Mouse (Mus musculus): ENCODE measurements around the gene Ttc21a. TPM values are rescaled to one million over a fixed set of nuclear protein-coding genes. Genes with fewer than 3 reads are reported as not detected.

The Ttc21a gene
- polyA plus RNA-seq, 1 experiment from 2014 or later: 0.45 TPM

GRCm38 (mm10) chr9:119948804-119949203 is 11.4 kb downstream of the Ttc21a start:
- Histone ChIP-seq H3K4me1 (ENCODE audit: control insufficient read depth, insufficient read depth, low read length) (no peaks in the 10 kb centered on the region), H3K27ac (replicated peaks; ENCODE audit: low read depth, low read length) (no peak overlapping the region), H3K4me2 (ENCODE audit: low read length) (no peak overlapping the region), H3K9ac (replicated peaks; ENCODE audit: low read length) (no peak overlapping the region), H3K36me3 (ENCODE audit: control insufficient read depth, insufficient read depth, low read length) (no peaks in the 10 kb centered on the region), H3K27me3 (ENCODE audit: control insufficient read depth, insufficient read depth, low read length) (no peaks in the 10 kb centered on the region), H3K9me3 (ENCODE audit: control insufficient read depth, low read length) (no peaks in the 10 kb centered on the region), H3K4me3 (replicated peaks; ENCODE audit: low read depth, low read length) (no peak overlapping the region)
- WGBS: 52% methylated on average over 3 of the region's 3 CpGs
- ATAC-seq (ENCODE audit: low FRiP score, low TSS enrichment): no peak
- no peak for DNase-seq

DNA sequence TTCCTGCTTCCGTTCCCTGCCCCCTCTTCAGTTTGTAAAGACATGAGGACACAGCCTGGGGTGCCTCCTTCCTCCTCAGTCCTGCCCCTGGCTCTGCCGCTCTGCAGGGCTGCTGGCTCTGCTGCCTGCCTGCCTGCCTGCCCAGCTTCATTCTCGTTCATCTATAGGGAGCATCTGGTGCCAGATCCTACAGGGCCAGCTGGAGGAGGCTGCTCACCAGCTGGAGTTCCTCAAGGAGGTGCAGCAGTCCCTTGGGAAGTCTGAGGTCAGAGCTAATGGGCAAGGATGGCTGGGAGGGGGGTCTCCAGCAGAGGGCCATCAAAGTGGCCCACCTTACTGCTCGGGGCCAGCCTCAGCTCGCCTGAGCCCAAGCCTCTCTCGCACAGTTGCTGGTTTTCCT is 13.0 kb downstream of the Ttc21a start:
- H3K36me3 ChIP-seq (ENCODE audit: control insufficient read depth, insufficient read depth, low read length): no peaks in the 10 kb centered on the region
- no peaks in the 10 kb centered on the region for H3K9me3 ChIP-seq (ENCODE audit: control insufficient read depth, low read length)
- no peak overlapping the region for H3K4me3 ChIP-seq (replicated peaks; ENCODE audit: low read depth, low read length)
- H3K9ac ChIP-seq (replicated peaks; ENCODE audit: low read length): no peak overlapping the region
- H3K4me1 ChIP-seq (ENCODE audit: control insufficient read depth, insufficient read depth, low read length): no peaks in the 10 kb centered on the region
- H3K27me3 ChIP-seq (ENCODE audit: control insufficient read depth, insufficient read depth, low read length): no peaks in the 10 kb centered on the region
- DNase-seq (no peak), ATAC-seq (ENCODE audit: low FRiP score, low TSS enrichment) (no peak)
- no peak overlapping the region for H3K4me2 ChIP-seq (ENCODE audit: low read length)
- 51% methylated on average over 6 of the region's 6 CpGs for WGBS
- no peak overlapping the region for H3K27ac ChIP-seq (replicated peaks; ENCODE audit: low read depth, low read length)

DNA sequence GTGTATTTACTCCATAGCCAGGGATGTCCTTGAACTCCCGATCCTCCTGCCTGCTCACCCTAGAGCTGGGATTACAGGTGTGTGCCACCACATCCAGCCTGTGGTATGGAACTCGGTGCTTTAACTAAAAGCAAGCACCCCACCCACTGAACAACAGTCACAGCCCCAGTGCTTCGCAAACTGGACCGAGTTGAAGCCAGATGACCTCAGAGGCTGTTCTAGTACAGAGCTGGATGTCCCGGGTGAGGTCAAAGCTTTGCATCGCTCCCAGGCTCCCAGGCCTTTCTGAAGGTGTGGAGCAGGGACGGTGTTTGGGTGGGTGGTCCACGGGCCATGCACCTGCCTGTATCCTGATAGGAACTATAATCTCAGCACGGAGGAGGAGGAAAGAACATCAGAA is 14.0 kb downstream of the Ttc21a start:
- WGBS: 89% methylated on average over 9 of the region's 9 CpGs
- H3K4me3 ChIP-seq (replicated peaks; ENCODE audit: low read depth, low read length): no peak overlapping the region
- no peaks in the 10 kb centered on the region for H3K9me3 ChIP-seq (ENCODE audit: control insufficient read depth, low read length)
- H3K9ac ChIP-seq (replicated peaks; ENCODE audit: low read length): no peak overlapping the region
- DNase-seq: no peak
- H3K27ac ChIP-seq (replicated peaks; ENCODE audit: low read depth, low read length): no peak overlapping the region
- H3K27me3 ChIP-seq (ENCODE audit: control insufficient read depth, insufficient read depth, low read length): no peaks in the 10 kb centered on the region
- H3K36me3 ChIP-seq (ENCODE audit: control insufficient read depth, insufficient read depth, low read length): no peaks in the 10 kb centered on the region
- ATAC-seq (ENCODE audit: low FRiP score, low TSS enrichment): no peak
- no peaks in the 10 kb centered on the region for H3K4me1 ChIP-seq (ENCODE audit: control insufficient read depth, insufficient read depth, low read length)
- no peak overlapping the region for H3K4me2 ChIP-seq (ENCODE audit: low read length)

- no peak for DNase-seq
- ATAC-seq (ENCODE audit: low FRiP score, low TSS enrichment): no peak
- H3K9ac ChIP-seq (replicated peaks; ENCODE audit: low read length): no peak overlapping the region
- 81% methylated on average over 9 of the region's 9 CpGs for WGBS
- no peak overlapping the region for H3K4me3 ChIP-seq (replicated peaks; ENCODE audit: low read depth, low read length)
- H3K4me1 ChIP-seq (ENCODE audit: control insufficient read depth, insufficient read depth, low read length): no peaks in the 10 kb centered on the region
- no peaks in the 10 kb centered on the region for H3K9me3 ChIP-seq (ENCODE audit: control insufficient read depth, low read length)
- no peaks in the 10 kb centered on the region; the same call in 1 of the 2 replicates for H3K27me3 ChIP-seq (ENCODE audit: control insufficient read depth, insufficient read depth, low read length)
- no peak overlapping the region for H3K4me2 ChIP-seq (ENCODE audit: low read length)
- H3K36me3 ChIP-seq (ENCODE audit: control insufficient read depth, insufficient read depth, low read length): no peaks in the 10 kb centered on the region
- H3K27ac ChIP-seq (replicated peaks; ENCODE audit: low read depth, low read length): no peak overlapping the region
Measured at GRCm38 (mm10) chr9:119958835-119959234, 21.4 kb downstream of the Ttc21a start.

DNA sequence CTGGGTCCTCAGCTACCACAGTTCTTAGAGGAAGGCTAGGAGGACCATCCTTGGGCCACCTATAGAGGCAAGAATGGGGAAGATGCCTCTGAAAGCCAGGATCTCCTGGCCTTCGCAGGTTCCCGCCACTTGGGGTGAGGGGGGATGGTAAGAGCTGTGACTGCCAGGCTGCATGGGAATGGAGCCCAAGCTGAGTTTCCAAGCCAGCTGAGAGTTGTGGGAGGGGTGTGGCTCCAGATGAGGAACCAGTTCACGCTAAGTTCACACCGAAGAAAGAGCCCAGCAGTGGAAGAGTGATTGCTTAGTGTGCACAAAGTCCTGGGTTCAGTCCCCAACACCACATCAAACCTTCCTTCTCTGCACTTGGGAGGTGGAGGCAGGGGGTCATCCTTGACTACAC is 24.8 kb downstream of the Ttc21a start:
- Histone ChIP-seq H3K9me3 (ENCODE audit: control insufficient read depth, low read length) (no peaks in the 10 kb centered on the region), H3K27ac (replicated peaks; ENCODE audit: low read depth, low read length) (no peak overlapping the region), H3K27me3 (ENCODE audit: control insufficient read depth, insufficient read depth, low read length) (no peaks in the 10 kb centered on the region; the same call in 1 of the 2 replicates), H3K4me1 (ENCODE audit: control insufficient read depth, insufficient read depth, low read length) (no peaks in the 10 kb centered on the region), H3K36me3 (ENCODE audit: control insufficient read depth, insufficient read depth, low read length) (no peaks in the 10 kb centered on the region), H3K4me2 (ENCODE audit: low read length) (no peak overlapping the region), H3K4me3 (replicated peaks; ENCODE audit: low read depth, low read length) (no peak overlapping the region), H3K9ac (replicated peaks; ENCODE audit: low read length) (no peak overlapping the region)
- ATAC-seq (ENCODE audit: low FRiP score, low TSS enrichment) (no peak), DNase-seq (no peak)
- WGBS: 79% methylated on average over 4 of the region's 4 CpGs

GRCm38 (mm10) chr9:119962987-119963667 is 25.7 kb downstream of the Ttc21a start:
- Histone ChIP-seq H3K9me3 (ENCODE audit: control insufficient read depth, low read length) (no peaks in the 10 kb centered on the region), H3K4me2 (ENCODE audit: low read length) (no peak overlapping the region; the same call in 1 of the 2 replicates), H3K4me1 (ENCODE audit: control insufficient read depth, insufficient read depth, low read length) (no peaks in the 10 kb centered on the region), H3K27me3 (ENCODE audit: control insufficient read depth, insufficient read depth, low read length) (no peaks in the 10 kb centered on the region; the same call in 1 of the 2 replicates), H3K4me3 (replicated peaks; ENCODE audit: low read depth, low read length) (no peak overlapping the region), H3K36me3 (ENCODE audit: control insufficient read depth, insufficient read depth, low read length) (no peaks in the 10 kb centered on the region), H3K27ac (replicated peaks; ENCODE audit: low read depth, low read length) (no peak overlapping the region), H3K9ac (replicated peaks; ENCODE audit: low read length) (no peak overlapping the region)
- 12% methylated on average over 21 of the region's 21 CpGs for WGBS
- DNase-seq (peak; percentile 69), ATAC-seq (ENCODE audit: low FRiP score, low TSS enrichment) (no peak)

DNA sequence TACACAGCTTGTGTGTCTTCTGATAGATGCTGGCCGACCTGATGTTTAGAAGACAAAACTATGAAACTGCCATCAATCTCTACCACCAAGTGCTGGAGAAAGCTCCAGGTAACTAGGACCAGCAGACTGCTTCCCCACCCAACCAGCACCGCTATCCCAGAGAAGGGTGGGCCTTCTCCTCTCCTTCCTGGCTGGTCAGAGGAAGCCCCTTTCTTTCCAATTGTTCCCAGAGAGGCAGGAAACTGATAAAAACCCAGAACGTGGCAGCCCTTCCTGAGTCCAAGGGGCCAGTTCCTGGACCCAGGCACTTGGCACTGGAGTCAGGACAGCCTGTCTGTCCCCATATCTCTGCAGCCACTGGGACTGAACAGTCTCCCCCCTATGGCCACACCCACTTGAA is 26.8 kb downstream of the Ttc21a start:
- no peaks in the 10 kb centered on the region for H3K4me1 ChIP-seq (ENCODE audit: control insufficient read depth, insufficient read depth, low read length)
- H3K9me3 ChIP-seq (ENCODE audit: control insufficient read depth, low read length): no peaks in the 10 kb centered on the region
- no peak overlapping the region for H3K4me2 ChIP-seq (ENCODE audit: low read length)
- DNase-seq (no peak), ATAC-seq (ENCODE audit: low FRiP score, low TSS enrichment) (no peak)
- H3K9ac ChIP-seq (replicated peaks; ENCODE audit: low read length): no peak overlapping the region
- no peaks in the 10 kb centered on the region; the same call in 1 of the 2 replicates for H3K27me3 ChIP-seq (ENCODE audit: control insufficient read depth, insufficient read depth, low read length)
- no peak overlapping the region for H3K4me3 ChIP-seq (replicated peaks; ENCODE audit: low read depth, low read length)
- WGBS: 85% methylated on average over 3 of the region's 3 CpGs
- H3K27ac ChIP-seq (replicated peaks; ENCODE audit: low read depth, low read length): no peak overlapping the region
- no peaks in the 10 kb centered on the region for H3K36me3 ChIP-seq (ENCODE audit: control insufficient read depth, insufficient read depth, low read length)

- Histone ChIP-seq H3K27me3 (ENCODE audit: control insufficient read depth, insufficient read depth, low read length) (no peaks in the 10 kb centered on the region; the same call in 1 of the 2 replicates), H3K9ac (replicated peaks; ENCODE audit: low read length) (no peak overlapping the region), H3K4me3 (replicated peaks; ENCODE audit: low read depth, low read length) (no peak overlapping the region), H3K9me3 (ENCODE audit: control insufficient read depth, low read length) (no peaks in the 10 kb centered on the region), H3K27ac (replicated peaks; ENCODE audit: low read depth, low read length) (no peak overlapping the region), H3K36me3 (ENCODE audit: control insufficient read depth, insufficient read depth, low read length) (no peaks in the 10 kb centered on the region), H3K4me2 (ENCODE audit: low read length) (no peak overlapping the region), H3K4me1 (ENCODE audit: control insufficient read depth, insufficient read depth, low read length) (no peaks in the 10 kb centered on the region)
- DNase-seq (no peak), ATAC-seq (ENCODE audit: low FRiP score, low TSS enrichment) (no peak)
- 80% methylated on average over 3 of the region's 3 CpGs for WGBS
Measured at GRCm38 (mm10) chr9:119965186-119965585, 27.8 kb downstream of the Ttc21a start.

DNA sequence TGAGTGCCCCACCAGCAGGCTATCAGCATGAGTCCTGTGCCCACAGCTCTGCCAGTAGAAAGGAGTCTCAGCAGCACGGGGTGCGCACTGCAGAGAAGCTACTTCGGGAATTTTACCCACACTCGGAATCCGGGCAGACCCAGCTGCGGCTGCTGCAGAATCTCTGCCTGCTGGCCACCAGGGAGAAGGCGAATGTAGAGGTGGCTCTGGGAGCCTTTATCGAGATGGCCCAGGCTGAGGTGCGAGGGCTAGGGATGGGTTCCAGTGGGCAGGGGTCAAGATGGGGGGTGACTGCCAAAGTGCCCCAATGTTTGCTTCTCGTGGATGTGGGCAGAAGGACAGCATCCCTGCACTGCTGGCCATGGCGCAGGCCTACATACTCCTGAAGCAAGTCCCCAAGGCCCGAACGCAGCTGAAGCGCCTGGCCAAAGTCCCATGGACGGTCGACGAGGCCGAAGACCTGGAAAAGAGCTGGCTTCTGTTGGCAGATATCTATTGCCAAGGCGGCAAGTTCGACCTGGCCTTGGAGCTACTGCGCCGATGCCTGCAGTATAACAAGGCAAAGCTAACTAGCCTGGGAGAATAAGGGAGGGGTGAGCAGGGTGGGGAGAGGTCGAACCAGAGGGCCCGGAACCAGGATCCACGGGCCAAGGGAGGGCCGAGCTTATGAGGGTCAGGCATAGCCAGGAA is 29.0 kb downstream of the Ttc21a start:
- H3K4me3 ChIP-seq (replicated peaks; ENCODE audit: low read depth, low read length): no peak overlapping the region
- no peak overlapping the region for H3K4me2 ChIP-seq (ENCODE audit: low read length)
- H3K9me3 ChIP-seq (ENCODE audit: control insufficient read depth, low read length): no peaks in the 10 kb centered on the region
- no peaks in the 10 kb centered on the region; the same call in 1 of the 2 replicates for H3K27me3 ChIP-seq (ENCODE audit: control insufficient read depth, insufficient read depth, low read length)
- DNase-seq (no peak), ATAC-seq (ENCODE audit: low FRiP score, low TSS enrichment) (no peak)
- 89% methylated on average over 26 of the region's 26 CpGs for WGBS
- H3K9ac ChIP-seq (replicated peaks; ENCODE audit: low read length): no peak overlapping the region
- H3K36me3 ChIP-seq (ENCODE audit: control insufficient read depth, insufficient read depth, low read length): no peaks in the 10 kb centered on the region
- 0 out of 2 replicates have a peak, but pooled peaks cover 6% of the 10 kb centered on the region for H3K4me1 ChIP-seq (ENCODE audit: control insufficient read depth, insufficient read depth, low read length)
- H3K27ac ChIP-seq (replicated peaks; ENCODE audit: low read depth, low read length): no peak overlapping the region

Data from midbrain, embryonic 14.5 days (tissue).